Mouse (Mus musculus): ENCODE measurements at regions not wholly inside any gene's neighbourhood (a gene's known extent, or its start where the extent isn't known, plus 50 kb on each side); places are given as distances from the start of the nearest gene placed in this dataset.

GRCm38 (mm10) chr6:31190628-31191373, 207.7 kb upstream of the Mkln1 start:
- no peaks in the 10 kb centered on the region for H3K36me3 ChIP-seq (replicated peaks; ENCODE audit: control insufficient read depth, insufficient read depth, low read depth, low read length)
- no peak overlapping the region for H3K4me3 ChIP-seq (ENCODE audit: low read depth, low read length)
- WGBS, result 50% methylated on average over 5 of the region's 5 CpGs
- H3K9ac ChIP-seq (replicated peaks; ENCODE audit: low read length), result no peak overlapping the region
- H3K9me3 ChIP-seq (replicated peaks; ENCODE audit: control insufficient read depth, low read length), result no peaks in the 10 kb centered on the region
- ATAC-seq (replicated peaks; ENCODE audit: insufficient number of reproducible peaks, low FRiP score, low TSS enrichment, low read depth) (no peak), DNase-seq (ENCODE audit: low spot score) (peak; percentile 80)
- no peak overlapping the region for H3K27ac ChIP-seq (replicated peaks; ENCODE audit: low read depth, low read length)
- H3K27me3 ChIP-seq (ENCODE audit: control insufficient read depth, insufficient read depth, low read length), result no peaks in the 10 kb centered on the region
- H3K4me2 ChIP-seq (ENCODE audit: low read depth, low read length), result no peak overlapping the region
- H3K4me1 ChIP-seq (ENCODE audit: control insufficient read depth, insufficient read depth, low read length), result no peaks in the 10 kb centered on the region

DNA sequence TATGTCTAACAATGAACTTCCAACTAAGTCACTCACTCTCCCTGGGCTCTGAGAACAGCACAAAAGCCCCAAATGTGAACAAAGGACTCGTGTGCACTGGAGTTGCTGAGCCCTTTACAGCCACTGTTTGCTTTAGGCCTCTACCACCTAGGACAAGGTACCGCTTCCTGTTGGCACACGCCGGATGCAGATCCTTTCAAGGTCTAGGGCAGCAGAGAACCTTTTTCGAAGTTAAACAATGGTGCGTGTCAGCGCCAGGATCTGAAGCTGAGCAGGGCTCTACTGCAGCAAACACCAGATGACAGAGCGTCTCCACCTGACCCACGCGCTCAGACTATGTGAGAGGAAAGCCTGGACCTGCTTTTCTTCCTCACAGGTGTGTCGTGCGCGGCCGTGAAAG, 207.0 kb upstream of the Mkln1 start:
- H3K4me3 ChIP-seq (ENCODE audit: low read depth, low read length), result no peak overlapping the region
- H3K4me2 ChIP-seq (ENCODE audit: low read depth, low read length), result no peak overlapping the region
- H3K9me3 ChIP-seq (replicated peaks; ENCODE audit: control insufficient read depth, low read length), result no peaks in the 10 kb centered on the region
- H3K9ac ChIP-seq (replicated peaks; ENCODE audit: low read length), result no peak overlapping the region
- H3K4me1 ChIP-seq (ENCODE audit: control insufficient read depth, insufficient read depth, low read length), result no peaks in the 10 kb centered on the region
- H3K36me3 ChIP-seq (replicated peaks; ENCODE audit: control insufficient read depth, insufficient read depth, low read depth, low read length), result no peaks in the 10 kb centered on the region
- 84% methylated on average over 14 of the region's 14 CpGs for WGBS
- no peak overlapping the region for H3K27ac ChIP-seq (replicated peaks; ENCODE audit: low read depth, low read length)
- H3K27me3 ChIP-seq (ENCODE audit: control insufficient read depth, insufficient read depth, low read length), result no peaks in the 10 kb centered on the region
- no peak for DNase-seq (ENCODE audit: low spot score)
- ATAC-seq (replicated peaks; ENCODE audit: insufficient number of reproducible peaks, low FRiP score, low TSS enrichment, low read depth), result no peak

- Histone ChIP-seq H3K4me1 (ENCODE audit: control insufficient read depth, insufficient read depth, low read length) (no peaks in the 10 kb centered on the region), H3K4me3 (ENCODE audit: low read depth, low read length) (no peak overlapping the region), H3K9ac (replicated peaks; ENCODE audit: low read length) (no peak overlapping the region), H3K27me3 (ENCODE audit: control insufficient read depth, insufficient read depth, low read length) (no peaks in the 10 kb centered on the region), H3K4me2 (ENCODE audit: low read depth, low read length) (no peak overlapping the region), H3K27ac (replicated peaks; ENCODE audit: low read depth, low read length) (no peak overlapping the region), H3K36me3 (replicated peaks; ENCODE audit: control insufficient read depth, insufficient read depth, low read depth, low read length) (no peaks in the 10 kb centered on the region), H3K9me3 (replicated peaks; ENCODE audit: control insufficient read depth, low read length) (no peaks in the 10 kb centered on the region)
- DNase-seq (ENCODE audit: low spot score) (no peak), ATAC-seq (replicated peaks; ENCODE audit: insufficient number of reproducible peaks, low FRiP score, low TSS enrichment, low read depth) (no peak)
- 89% methylated on average over 4 of the region's 4 CpGs for WGBS
Observed at GRCm38 (mm10) chr6:31192197-31192596, 206.3 kb upstream of the Mkln1 start.

GRCm38 (mm10) chr6:31193202-31193601, 205.3 kb upstream of the Mkln1 start:
- no peak for DNase-seq (ENCODE audit: low spot score)
- ATAC-seq (replicated peaks; ENCODE audit: insufficient number of reproducible peaks, low FRiP score, low TSS enrichment, low read depth), result no peak
- Histone ChIP-seq H3K36me3 (replicated peaks; ENCODE audit: control insufficient read depth, insufficient read depth, low read depth, low read length) (no peaks in the 10 kb centered on the region), H3K4me3 (ENCODE audit: low read depth, low read length) (no peak overlapping the region), H3K9ac (replicated peaks; ENCODE audit: low read length) (no peak overlapping the region), H3K4me1 (ENCODE audit: control insufficient read depth, insufficient read depth, low read length) (no peaks in the 10 kb centered on the region), H3K27me3 (ENCODE audit: control insufficient read depth, insufficient read depth, low read length) (no peaks in the 10 kb centered on the region), H3K9me3 (replicated peaks; ENCODE audit: control insufficient read depth, low read length) (no peaks in the 10 kb centered on the region), H3K4me2 (ENCODE audit: low read depth, low read length) (no peak overlapping the region), H3K27ac (replicated peaks; ENCODE audit: low read depth, low read length) (no peak overlapping the region)
- 86% methylated on average over 5 of the region's 5 CpGs for WGBS

GRCm38 (mm10) chr6:31197631-31198338, 200.8 kb upstream of the Mkln1 start:
- no peaks in the 10 kb centered on the region for H3K4me1 ChIP-seq (ENCODE audit: control insufficient read depth, insufficient read depth, low read length)
- H3K9me3 ChIP-seq (replicated peaks; ENCODE audit: control insufficient read depth, low read length), result no peaks in the 10 kb centered on the region
- H3K4me2 ChIP-seq (ENCODE audit: low read depth, low read length), result no peak overlapping the region
- H3K4me3 ChIP-seq (ENCODE audit: low read depth, low read length), result no peak overlapping the region
- WGBS, result 65% methylated on average over 4 of the region's 4 CpGs
- H3K27ac ChIP-seq (replicated peaks; ENCODE audit: low read depth, low read length), result no peak overlapping the region
- peak; percentile 27 for DNase-seq (ENCODE audit: low spot score)
- H3K9ac ChIP-seq (replicated peaks; ENCODE audit: low read length), result no peak overlapping the region
- ATAC-seq (replicated peaks; ENCODE audit: insufficient number of reproducible peaks, low FRiP score, low TSS enrichment, low read depth), result no peak
- no peaks in the 10 kb centered on the region for H3K27me3 ChIP-seq (ENCODE audit: control insufficient read depth, insufficient read depth, low read length)
- H3K36me3 ChIP-seq (replicated peaks; ENCODE audit: control insufficient read depth, insufficient read depth, low read depth, low read length), result no peaks in the 10 kb centered on the region

DNA sequence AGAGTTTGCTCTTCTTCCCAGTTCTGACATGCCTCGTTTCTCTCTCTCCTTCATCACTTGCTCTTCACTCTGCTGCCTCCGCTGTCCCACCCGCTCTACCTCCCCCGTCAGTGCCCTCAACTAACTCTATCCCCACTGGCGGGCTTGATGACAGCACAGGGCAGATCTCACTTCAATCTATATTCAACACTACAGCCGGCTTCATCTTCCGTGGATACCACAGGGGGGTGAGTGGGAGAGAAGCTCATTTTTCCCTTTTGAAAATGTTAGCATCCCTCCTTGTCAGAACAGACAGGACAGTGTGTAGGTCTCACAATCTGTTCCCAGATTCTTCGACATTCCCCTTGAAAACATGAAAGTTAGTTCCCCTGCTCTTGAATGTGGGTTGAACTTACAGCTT, 200.2 kb upstream of the Mkln1 start:
- no peaks in the 10 kb centered on the region for H3K36me3 ChIP-seq (replicated peaks; ENCODE audit: control insufficient read depth, insufficient read depth, low read depth, low read length)
- ATAC-seq (replicated peaks; ENCODE audit: insufficient number of reproducible peaks, low FRiP score, low TSS enrichment, low read depth), result no peak
- no peak for DNase-seq (ENCODE audit: low spot score)
- no peaks in the 10 kb centered on the region for H3K4me1 ChIP-seq (ENCODE audit: control insufficient read depth, insufficient read depth, low read length)
- no peak overlapping the region for H3K4me3 ChIP-seq (ENCODE audit: low read depth, low read length)
- no peaks in the 10 kb centered on the region for H3K9me3 ChIP-seq (replicated peaks; ENCODE audit: control insufficient read depth, low read length)
- H3K27ac ChIP-seq (replicated peaks; ENCODE audit: low read depth, low read length), result no peak overlapping the region
- no peak overlapping the region for H3K9ac ChIP-seq (replicated peaks; ENCODE audit: low read length)
- no peaks in the 10 kb centered on the region for H3K27me3 ChIP-seq (ENCODE audit: control insufficient read depth, insufficient read depth, low read length)
- no peak overlapping the region for H3K4me2 ChIP-seq (ENCODE audit: low read depth, low read length)
- 69% methylated on average over 8 of the region's 8 CpGs for WGBS

- Histone ChIP-seq H3K4me2 (ENCODE audit: low read depth, low read length) (no peak overlapping the region), H3K27ac (replicated peaks; ENCODE audit: low read depth, low read length) (no peak overlapping the region), H3K9me3 (replicated peaks; ENCODE audit: control insufficient read depth, low read length) (no peaks in the 10 kb centered on the region), H3K36me3 (replicated peaks; ENCODE audit: control insufficient read depth, insufficient read depth, low read depth, low read length) (no peaks in the 10 kb centered on the region), H3K4me1 (ENCODE audit: control insufficient read depth, insufficient read depth, low read length) (no peaks in the 10 kb centered on the region), H3K9ac (replicated peaks; ENCODE audit: low read length) (no peak overlapping the region), H3K4me3 (ENCODE audit: low read depth, low read length) (no peak overlapping the region), H3K27me3 (ENCODE audit: control insufficient read depth, insufficient read depth, low read length) (no peaks in the 10 kb centered on the region)
- ATAC-seq (replicated peaks; ENCODE audit: insufficient number of reproducible peaks, low FRiP score, low TSS enrichment, low read depth) (no peak), DNase-seq (ENCODE audit: low spot score) (no peak)
- WGBS, result 84% methylated on average over 3 of the region's 3 CpGs
Observed at GRCm38 (mm10) chr6:31200705-31201104, 197.8 kb upstream of the Mkln1 start.

- no peaks in the 10 kb centered on the region for H3K27me3 ChIP-seq (ENCODE audit: control insufficient read depth, insufficient read depth, low read length)
- ATAC-seq (replicated peaks; ENCODE audit: insufficient number of reproducible peaks, low FRiP score, low TSS enrichment, low read depth) (no peak), DNase-seq (ENCODE audit: low spot score) (no peak)
- H3K36me3 ChIP-seq (replicated peaks; ENCODE audit: control insufficient read depth, insufficient read depth, low read depth, low read length), result no peaks in the 10 kb centered on the region
- no peaks in the 10 kb centered on the region for H3K4me1 ChIP-seq (ENCODE audit: control insufficient read depth, insufficient read depth, low read length)
- 84% methylated on average over 4 of the region's 4 CpGs for WGBS
- H3K4me2 ChIP-seq (ENCODE audit: low read depth, low read length), result no peak overlapping the region
- H3K27ac ChIP-seq (replicated peaks; ENCODE audit: low read depth, low read length), result no peak overlapping the region
- no peaks in the 10 kb centered on the region for H3K9me3 ChIP-seq (replicated peaks; ENCODE audit: control insufficient read depth, low read length)
- H3K9ac ChIP-seq (replicated peaks; ENCODE audit: low read length), result no peak overlapping the region
- no peak overlapping the region for H3K4me3 ChIP-seq (ENCODE audit: low read depth, low read length)
Observed at GRCm38 (mm10) chr6:31201375-31201972, 197.1 kb upstream of the Mkln1 start.
